Mouse (Mus musculus) monocyte, adult 2 months (primary cell): ENCODE measurements around the gene Ccdc144b.
A peak's percentile ranks its signal among the peaks of the same experiment; 100 is the strongest.

ENCODE experiments used
- DNase-seq, 2 experiments: peaks; one replicate each; pipeline ENCODE4 v3.0.0; 2022; ENCODE audit warnings: low spot score in 2 of 2, low read depth in 1 of 2

Gene Ccdc144b

GRCm38 (mm10) chr3:36053447-36053846 lies at the start of gene Ccdc144b:
Ccdc144b (minus strand) TSS chr3:36053547.
- DNase-seq, result no peak

- no peak for DNase-seq
These were observed 42.0 kb upstream of the Ccdc144b start for GRCm38 (mm10) chr3:36095371-36095770.

GRCm38 (mm10) chr3:36087591-36087990 lies 34.2 kb upstream of the Ccdc144b start:
- no peak for DNase-seq

- no peak for DNase-seq
These were observed 32.0 kb upstream of the Ccdc144b start for GRCm38 (mm10) chr3:36085394-36085793.

GRCm38 (mm10) chr3:36083381-36083780 lies 30.0 kb upstream of the Ccdc144b start:
- DNase-seq, result no peak

GRCm38 (mm10) chr3:36082843-36083242 lies 29.5 kb upstream of the Ccdc144b start:
- DNase-seq, result no peak

GRCm38 (mm10) chr3:36080741-36081140 lies 27.4 kb upstream of the Ccdc144b start:
- no peak for DNase-seq

GRCm38 (mm10) chr3:36079886-36080285 lies 26.5 kb upstream of the Ccdc144b start:
- DNase-seq, result no peak

- no peak for DNase-seq
These were observed 24.0 kb upstream of the Ccdc144b start for GRCm38 (mm10) chr3:36077386-36077785.

GRCm38 (mm10) chr3:36075466-36075865 lies 22.1 kb upstream of the Ccdc144b start:
- DNase-seq, result no peak

- no peak for DNase-seq
These were observed 20.9 kb upstream of the Ccdc144b start for GRCm38 (mm10) chr3:36074231-36074630.

GRCm38 (mm10) chr3:36071047-36071446 lies 17.7 kb upstream of the Ccdc144b start:
- DNase-seq, result no peak

- no peak for DNase-seq
These were observed 17.1 kb upstream of the Ccdc144b start for GRCm38 (mm10) chr3:36070436-36070835.

- DNase-seq, result no peak
These were observed 14.4 kb upstream of the Ccdc144b start for GRCm38 (mm10) chr3:36067731-36068130.

GRCm38 (mm10) chr3:36065843-36066651 lies 12.7 kb upstream of the Ccdc144b start, which contains the start of gene Acad9:
Acad9 (plus strand) TSS chr3:36065979.
- DNase-seq, result peak; percentile 82 to 88

GRCm38 (mm10) chr3:36065166-36065565 lies 11.8 kb upstream of the Ccdc144b start:
- no peak for DNase-seq

- peak in 1 of 2 experiments; percentile 4 for DNase-seq
These were observed 11.3 kb upstream of the Ccdc144b start for GRCm38 (mm10) chr3:36064592-36065061.

- DNase-seq, result no peak
These were observed 6.9 kb upstream of the Ccdc144b start for GRCm38 (mm10) chr3:36060096-36060850.

GRCm38 (mm10) chr3:36049106-36049505 lies 4.2 kb downstream of the Ccdc144b start:
- no peak for DNase-seq

GRCm38 (mm10) chr3:36045086-36045485 lies 8.3 kb downstream of the Ccdc144b start:
- no peak for DNase-seq

GRCm38 (mm10) chr3:36044520-36044919 lies 8.8 kb downstream of the Ccdc144b start:
- DNase-seq, result no peak
